Mouse (Mus musculus) ovary, postnatal 36 days (tissue): ENCODE results near the gene Olfr541.
"Not testable (repeated sequence)": the region's sequence is repeated elsewhere in the genome, so short reads cannot be mapped to it uniquely, and the experiment has no call there.

Experiments used
- DNase-seq: peaks from one replicate; pipeline ENCODE4 v3.0.0; 2022; ENCODE audit warnings: low spot score, mixed read lengths

Olfr541 gene

GRCm38 (mm10) chr7:140696967-140697366 is at the start of gene Olfr541:
TSS of gene Olfr541 (plus strand) at chr7:140697267.
- no peak for DNase-seq

DNA sequence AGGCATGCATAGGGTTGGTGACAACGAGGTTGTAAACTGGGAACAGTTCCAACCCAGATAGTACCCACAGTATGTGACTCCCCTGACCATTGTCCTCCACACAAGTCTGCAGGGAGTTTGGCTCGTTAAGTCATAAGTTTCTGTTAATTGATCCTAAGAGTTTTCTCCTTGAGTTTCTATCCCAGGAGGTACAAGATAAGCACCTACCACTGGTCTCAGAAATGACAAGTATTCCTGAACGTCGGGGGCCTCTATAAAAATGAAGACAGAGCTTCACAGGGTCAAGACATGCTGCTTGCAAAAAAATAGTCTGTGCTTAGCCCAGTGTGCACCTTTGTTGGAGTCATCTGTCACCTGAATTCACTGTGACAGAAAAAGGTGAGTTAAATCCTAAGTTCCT is 37.4 kb upstream of the Olfr541 start, which contains the start of gene Olfr539:
Gene Olfr539, plus strand, starts transcription at position 301 of the 400 bp plus-strand sequence.
- no peak for DNase-seq

- DNase-seq = not testable (repeated sequence)
Measured at GRCm38 (mm10) chr7:140670693-140671092, 26.4 kb upstream of the Olfr541 start.

DNA sequence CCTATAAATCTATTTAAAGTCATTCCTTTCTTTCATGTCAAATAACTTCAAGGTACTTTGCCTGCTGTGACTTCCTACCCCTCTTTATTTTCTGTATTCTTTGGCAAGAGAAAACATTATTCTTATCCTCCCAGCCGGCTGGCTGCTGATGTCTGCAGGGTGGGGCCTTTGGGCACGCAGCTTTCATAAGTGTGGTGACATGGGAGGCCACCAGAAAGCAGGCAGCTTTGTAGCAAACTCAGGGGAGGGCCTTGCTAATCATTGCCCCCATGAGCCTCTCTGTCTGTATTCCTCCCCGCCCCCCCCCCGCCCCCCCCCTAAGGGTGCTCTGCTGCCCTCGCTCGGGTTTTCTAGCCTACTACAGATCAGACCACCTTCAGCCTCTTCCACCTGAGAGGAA is 21.2 kb upstream of the Olfr541 start:
- no peak for DNase-seq

GRCm38 (mm10) chr7:140679591-140679990 is 17.5 kb upstream of the Olfr541 start:
- DNase-seq = not testable (repeated sequence)

DNA sequence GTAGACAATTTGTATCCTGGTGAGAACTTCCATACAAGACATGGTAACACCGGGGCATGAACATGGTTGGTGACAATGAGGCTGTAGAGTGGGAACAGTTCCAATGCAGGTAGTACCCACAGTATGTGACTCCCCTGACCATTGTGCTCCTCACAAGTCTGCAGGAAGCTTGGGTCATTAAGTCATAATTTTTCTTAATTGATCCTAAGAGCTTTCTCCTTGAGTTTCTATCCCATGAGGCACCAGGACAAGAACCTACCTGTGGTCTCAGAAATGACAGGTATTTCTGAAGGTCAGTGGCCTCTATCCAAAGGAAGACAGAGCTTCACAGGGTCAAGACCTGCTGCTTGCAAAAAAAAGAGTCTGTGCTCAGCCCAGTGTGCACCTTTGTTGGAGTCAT is 15.4 kb upstream of the Olfr541 start, which contains the start of gene Olfr45:
Gene Olfr45, plus strand, starts transcription at position 301 of the 400 bp plus-strand sequence.
- DNase-seq = no peak

GRCm38 (mm10) chr7:140706348-140706747 is 9.3 kb downstream of the Olfr541 start:
- no peak for DNase-seq

DNA sequence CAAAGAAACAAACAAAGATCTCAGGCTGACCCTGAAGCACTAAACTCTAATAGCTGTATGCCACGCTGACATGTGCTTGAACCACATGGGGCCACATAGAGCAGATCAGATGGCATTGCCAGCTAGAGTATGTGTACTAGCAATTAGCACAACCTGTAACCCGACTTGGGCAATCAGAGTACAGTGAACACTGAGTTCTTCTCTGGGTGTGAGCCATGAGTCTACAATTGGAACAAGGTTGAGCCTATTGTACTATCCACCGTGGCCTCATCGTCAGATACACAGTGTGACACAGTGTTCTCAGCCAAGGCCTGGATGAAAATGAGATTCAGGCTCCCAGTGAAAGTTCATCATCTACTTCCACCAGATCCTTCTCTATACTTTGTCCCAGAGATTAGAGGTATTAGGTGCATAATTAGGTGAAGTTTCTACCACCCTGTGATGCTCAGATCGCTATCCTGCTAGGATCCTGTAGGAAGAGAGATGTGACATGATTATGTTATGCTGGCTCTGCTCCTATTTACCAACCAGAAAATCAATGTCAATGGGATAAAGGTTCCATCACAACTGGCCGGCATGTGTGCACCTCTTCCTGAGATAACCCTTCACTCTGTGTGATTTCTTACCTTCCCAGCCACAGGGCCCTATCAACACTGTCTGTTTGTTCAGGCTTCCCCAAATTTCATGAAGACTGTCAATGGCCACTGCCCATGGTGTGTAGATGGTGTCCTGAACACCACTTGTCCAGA is 10.6 kb downstream of the Olfr541 start:
- no peak for DNase-seq

- no peak for DNase-seq
Measured at GRCm38 (mm10) chr7:140717155-140718055, 20.3 kb downstream of the Olfr541 start.

DNA sequence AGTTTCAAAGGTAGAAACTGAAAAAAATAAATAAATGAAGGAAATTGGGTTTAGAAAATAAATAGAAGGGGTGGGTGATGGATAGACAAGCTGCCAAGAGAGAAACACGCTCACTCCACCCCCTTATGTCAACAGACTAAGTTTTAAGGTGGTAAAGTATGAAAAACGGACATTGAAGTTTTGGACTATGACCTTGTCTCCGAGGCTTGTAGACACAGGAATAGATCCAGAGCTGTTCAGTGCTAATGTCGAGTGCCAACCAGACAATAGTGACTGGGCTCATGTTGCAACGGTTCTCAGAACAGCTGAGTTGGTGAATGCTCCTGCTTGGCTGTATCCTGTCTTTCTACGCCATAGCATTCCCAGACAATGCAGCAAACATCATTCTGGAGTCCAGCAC is 24.0 kb downstream of the Olfr541 start:
- no peak for DNase-seq

GRCm38 (mm10) chr7:140725558-140725957 is 28.5 kb downstream of the Olfr541 start:
- DNase-seq = no peak

GRCm38 (mm10) chr7:140733162-140733561 is 36.1 kb downstream of the Olfr541 start:
- DNase-seq = no peak

DNA sequence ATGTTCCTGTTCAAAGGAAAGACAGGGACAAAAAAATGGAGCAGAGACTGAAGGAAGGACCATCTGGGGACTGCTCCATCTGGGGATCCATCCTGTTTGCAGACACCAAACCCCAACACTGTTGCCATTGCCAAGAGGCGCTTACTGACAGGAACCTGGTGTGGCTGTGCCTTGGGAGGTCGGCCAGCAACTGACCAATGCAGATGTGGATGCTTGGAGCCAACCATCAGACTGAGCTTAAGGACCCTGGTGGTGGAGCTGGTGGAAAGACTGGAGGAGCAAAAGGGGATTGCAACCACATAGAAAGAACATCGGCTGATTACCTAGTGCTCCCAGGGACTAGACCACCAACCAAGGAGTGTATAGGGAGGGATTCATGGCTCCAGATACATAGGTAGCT is 50.3 kb downstream of the Olfr541 start:
- DNase-seq = no peak

- DNase-seq = no peak
Measured at GRCm38 (mm10) chr7:140748116-140748826, 51.2 kb downstream of the Olfr541 start.

GRCm38 (mm10) chr7:140748827-140749160 is 51.7 kb downstream of the Olfr541 start:
- no peak for DNase-seq

DNA sequence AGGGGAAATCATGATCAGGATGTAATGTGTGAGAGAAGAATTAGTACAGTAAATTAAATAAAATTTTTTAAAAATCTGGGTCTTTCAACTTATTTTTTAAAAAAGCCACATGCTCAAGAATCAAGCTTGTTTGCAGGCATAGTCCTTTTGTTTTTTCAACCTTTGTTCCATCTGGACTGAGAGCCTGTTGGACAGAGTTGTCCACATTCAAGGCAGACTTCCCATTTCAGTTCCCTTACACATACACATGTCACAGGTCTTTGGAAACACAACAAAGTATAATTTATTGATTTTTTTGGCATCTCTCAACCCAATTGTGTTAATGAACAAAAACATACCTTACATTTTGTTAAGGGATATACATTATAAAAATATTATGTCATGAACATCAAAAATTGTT is 57.5 kb downstream of the Olfr541 start:
- DNase-seq = no peak
